Mouse (Mus musculus) lung, adult 2 months (tissue): Measurements from ENCODE around the gene Anp32e. TPM values are rescaled to one million over a fixed set of nuclear protein-coding genes. Genes with fewer than 3 reads are reported as not detected.

Experiments
- DNase-seq: peaks from one replicate; pipeline ENCODE4 v3.0.0; 2022
- H3K4me1 ChIP-seq: fragments of 200-500 bp; 2 replicates; pipeline ENCODE4 v1.6.1; 2011; ENCODE audit warnings: low read length; ENCODE audit not compliant: control insufficient read depth, insufficient read depth
- H3K4me3 ChIP-seq: fragments of 200-500 bp; replicated peaks from 2 replicates; pipeline ENCODE3; 2011; ENCODE audit warnings: low read depth, mild to moderate bottlenecking, control low read depth, low read length; ENCODE audit errors: extremely low read depth
- CTCF ChIP-seq: fragments of 200-500 bp; IDR thresholded peaks from 2 replicates; pipeline ENCODE4 v1.5.1; 2011; ENCODE audit warnings: mild to moderate bottlenecking, low read length, control low read depth; ENCODE audit not compliant: insufficient read depth
- POLR2A ChIP-seq: fragments of 200-500 bp; IDR thresholded peaks from 2 replicates; pipeline ENCODE4 v1.6.1; 2011; ENCODE audit warnings: low read depth, mild to moderate bottlenecking, control low read depth, low read length, borderline replicate concordance; ENCODE audit errors: extremely low read depth
- WGBS: fragments of 180-500 bp; shearing (Covaris S2); methylation state at CpG from one replicate; pipeline ENCODE4 v1.1.7; 2018; 5-methylcytosine and 5-hydroxymethylcytosine counted together
- polyA plus RNA-seq: library from polyadenylated mRNA; depleted of rRNA; stranded (reverse); fragments of >200 nt; gene quantifications from 2 replicates; pipeline ENCODE4 v1.2.3, GENCODE M21; 2012

Gene Anp32e
- polyA plus RNA-seq, 1 experiment: 17.4 TPM

DNA sequence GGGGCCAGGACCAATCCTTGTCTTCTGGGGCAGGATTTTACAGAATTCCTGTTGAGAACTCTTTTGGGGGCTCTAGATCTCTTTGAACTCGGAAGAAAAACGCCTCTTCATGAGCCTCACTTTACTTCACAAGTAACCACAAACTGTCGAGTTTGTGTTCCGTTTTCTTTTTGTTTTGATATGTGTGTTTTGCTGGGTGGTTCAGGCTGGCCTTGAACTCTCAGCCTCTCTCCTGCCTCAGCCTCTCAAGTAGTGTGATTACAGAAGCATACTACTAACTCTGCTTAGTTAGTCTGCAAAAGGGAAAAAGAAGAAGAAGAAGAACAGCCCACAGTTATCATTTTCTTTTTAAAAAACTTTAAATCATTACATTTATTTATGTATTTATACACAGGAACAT is 4.9 kb upstream of the Anp32e start:
- TF ChIP-seq POLR2A (no peak), CTCF (no peak)
- 54% methylated on average over 4 of the region's 4 CpGs for WGBS
- Histone ChIP-seq H3K4me3 (no peak overlapping the region), H3K4me1 (no peaks in the 10 kb centered on the region)
- DNase-seq: no peak

GRCm38 (mm10) chr3:95925087-95925486 is 4.0 kb upstream of the Anp32e start:
- WGBS: 74% methylated on average over 5 of the region's 5 CpGs
- Histone ChIP-seq H3K4me1 (no peaks in the 10 kb centered on the region), H3K4me3 (no peak overlapping the region)
- DNase-seq: no peak
- no peak for TF ChIP-seq CTCF
- no peak for TF ChIP-seq POLR2A

GRCm38 (mm10) chr3:95928261-95928657 is 787 bp upstream of the Anp32e start:
- Histone ChIP-seq H3K4me1 (peaks cover 3% of the 10 kb centered on the region), H3K4me3 (no peak overlapping the region)
- TF ChIP-seq POLR2A: no peak
- no peak for TF ChIP-seq CTCF
- no peak for DNase-seq
- WGBS: 37% methylated on average over 6 of the region's 6 CpGs

DNA sequence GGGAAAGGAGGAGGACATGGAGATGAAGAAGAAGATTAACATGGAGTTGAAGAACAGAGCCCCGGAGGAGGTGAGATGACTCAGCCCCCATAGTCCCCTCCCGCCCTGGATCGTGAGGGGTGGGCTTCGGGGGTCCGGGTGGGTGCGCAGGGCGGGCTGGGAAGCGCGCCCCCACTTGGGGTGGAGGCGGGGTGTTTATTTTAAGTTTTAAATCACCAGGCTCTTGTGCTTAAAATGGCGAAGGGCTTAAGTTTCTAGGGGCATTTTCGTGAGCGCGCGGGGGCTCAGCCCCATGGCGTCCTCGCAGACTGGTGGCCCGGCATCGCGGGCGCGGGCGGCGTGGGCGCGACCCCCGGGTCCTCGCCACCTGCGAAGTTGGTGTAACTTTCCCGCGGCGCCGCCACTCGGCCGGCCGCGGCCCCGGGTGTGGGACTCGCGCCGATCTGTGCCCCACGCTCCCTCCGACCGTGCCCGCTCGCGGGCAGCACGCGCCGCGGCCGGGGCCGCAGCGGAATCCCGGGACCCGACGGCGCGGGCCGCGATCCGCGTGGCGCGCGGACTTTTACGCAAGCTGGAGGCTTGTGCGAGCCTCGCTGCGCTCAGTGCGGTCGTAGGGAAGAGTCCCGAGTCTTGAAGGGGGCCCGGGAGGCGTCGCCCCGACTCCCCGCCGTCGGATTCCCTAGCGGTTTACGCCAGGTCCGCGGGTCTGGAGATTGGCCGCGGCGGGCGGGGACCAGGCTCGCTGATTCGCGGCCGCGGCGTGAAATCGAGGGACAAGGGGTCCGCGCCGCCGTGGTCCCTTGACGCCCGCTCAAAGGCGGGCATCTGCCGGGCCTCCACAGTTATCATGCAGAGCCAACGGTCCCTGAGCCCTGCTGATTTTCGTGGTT is 780 bp downstream of the Anp32e start:
- WGBS: under 1% methylated on average over 105 of the region's 105 CpGs
- Histone ChIP-seq H3K4me3 (peak overlapping the region; percentile 75), H3K4me1 (peaks cover 3% of the 10 kb centered on the region)
- TF ChIP-seq POLR2A: no peak
- peak; percentile 63 for DNase-seq

- TF ChIP-seq POLR2A (no peak), CTCF (no peak)
- peak; percentile 17 for DNase-seq
- H3K4me3 ChIP-seq: peak overlapping the region; percentile 75
- WGBS: 2% methylated on average over 5 of the region's 5 CpGs
- peaks cover 3% of the 10 kb centered on the region for H3K4me1 ChIP-seq
Measured at GRCm38 (mm10) chr3:95930471-95930789, 1.4 kb downstream of the Anp32e start.

GRCm38 (mm10) chr3:95931471-95931870 is 2.4 kb downstream of the Anp32e start:
- Histone ChIP-seq H3K4me3 (no peak overlapping the region), H3K4me1 (peaks cover 3% of the 10 kb centered on the region)
- no peak for TF ChIP-seq POLR2A
- TF ChIP-seq CTCF: no peak
- WGBS: 84% methylated on average over 1 of the region's 1 CpGs
- no peak for DNase-seq

DNA sequence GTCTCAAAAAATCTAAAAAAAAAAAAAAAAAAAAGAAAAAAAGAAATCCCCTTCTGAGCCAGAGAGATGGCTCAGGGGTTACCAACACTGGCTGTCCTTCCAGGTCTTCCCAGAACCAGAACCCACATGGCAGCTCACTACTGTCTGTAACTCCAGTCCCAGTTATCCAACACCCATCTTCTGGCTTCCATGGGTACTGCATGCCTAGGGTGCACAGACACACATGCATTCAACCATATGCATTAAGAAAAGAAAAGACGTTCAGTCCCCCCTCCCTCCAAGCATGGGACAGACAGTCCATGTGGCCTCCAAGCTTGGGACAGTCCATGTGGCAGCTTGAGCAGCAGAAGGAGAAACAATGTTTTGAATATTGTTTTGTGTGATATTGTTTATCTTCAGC is 3.1 kb downstream of the Anp32e start:
- WGBS: 53% methylated on average over 1 of the region's 1 CpGs
- no peak for DNase-seq
- TF ChIP-seq POLR2A (no peak), CTCF (no peak)

DNA sequence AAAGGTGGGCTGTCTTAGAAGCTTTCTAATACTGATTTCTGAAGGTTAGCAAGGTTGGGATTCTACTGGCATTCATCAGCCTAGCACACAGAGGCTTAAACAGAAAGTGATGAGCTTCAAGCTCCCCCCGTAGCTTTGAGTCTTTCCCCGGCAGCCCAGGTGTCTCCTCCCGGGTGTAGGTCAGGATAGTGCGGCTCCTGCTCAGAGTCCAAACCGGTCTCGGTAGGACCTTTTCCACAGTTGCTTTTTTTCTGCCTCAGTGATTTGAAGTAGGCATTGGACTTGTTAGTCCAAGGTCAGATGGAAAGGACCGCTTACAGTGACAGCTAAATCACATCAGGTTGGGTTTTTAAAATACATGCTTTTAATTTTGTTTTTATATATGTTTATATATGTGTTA is 3.5 kb downstream of the Anp32e start:
- WGBS: 82% methylated on average over 7 of the region's 7 CpGs
- DNase-seq: no peak
- H3K4me1 ChIP-seq: peaks cover 3% of the 10 kb centered on the region
- H3K4me3 ChIP-seq: no peak overlapping the region
- TF ChIP-seq CTCF (no peak), POLR2A (no peak)

More for the DNA sequence above, 3.1 kb downstream of the Anp32e start:
- H3K4me3 ChIP-seq: no peak overlapping the region
- H3K4me1 ChIP-seq: peaks cover 3% of the 10 kb centered on the region

- Histone ChIP-seq H3K4me3 (no peak overlapping the region), H3K4me1 (peaks cover 3% of the 10 kb centered on the region)
- DNase-seq: no peak
- no peak for TF ChIP-seq CTCF
- TF ChIP-seq POLR2A: no peak
- 73% methylated on average over 7 of the region's 7 CpGs for WGBS
Measured at GRCm38 (mm10) chr3:95933111-95933750, 4.2 kb downstream of the Anp32e start.

GRCm38 (mm10) chr3:95934448-95934847 is 5.4 kb downstream of the Anp32e start:
- no peak for DNase-seq
- Histone ChIP-seq H3K4me3 (no peak overlapping the region), H3K4me1 (peaks cover 3% of the 10 kb centered on the region)
- TF ChIP-seq CTCF (no peak), POLR2A (no peak)
- 73% methylated on average over 1 of the region's 1 CpGs for WGBS

- Histone ChIP-seq H3K4me3 (no peak overlapping the region), H3K4me1 (no peaks in the 10 kb centered on the region)
- DNase-seq: no peak
- TF ChIP-seq POLR2A (no peak), CTCF (no peak)
- 94% methylated on average over 8 of the region's 8 CpGs for WGBS
Measured at GRCm38 (mm10) chr3:95938217-95938616, 9.2 kb downstream of the Anp32e start.
